Mouse (Mus musculus) lung, adult 2 months (tissue): ENCODE data around the gene Slc4a5.

Experiments
- CTCF ChIP-seq: fragments of 200-500 bp; IDR thresholded peaks from 2 replicates; pipeline ENCODE4 v1.5.1; 2011; ENCODE audit warnings: mild to moderate bottlenecking, low read length, control low read depth; ENCODE audit not compliant: insufficient read depth
- POLR2A ChIP-seq: fragments of 200-500 bp; IDR thresholded peaks from 2 replicates; pipeline ENCODE4 v1.6.1; 2011; ENCODE audit warnings: low read depth, mild to moderate bottlenecking, control low read depth, low read length, borderline replicate concordance; ENCODE audit errors: extremely low read depth

- TF ChIP-seq CTCF (no peak), POLR2A (no peak)
Observed at GRCm38 (mm10) chr6:83254242-83254641, 34.6 kb downstream of the Slc4a5 start.
